Mouse (Mus musculus) G1E (cell line): ENCODE data around the gene Prcd. TPM values are rescaled to one million over a fixed set of nuclear protein-coding genes. Genes with fewer than 3 reads are reported as not detected.
"Not testable (repeated sequence)": the region's sequence is repeated elsewhere in the genome, so short reads cannot be mapped to it uniquely, and the experiment has no call there.

Experiments
- ATAC-seq: 2 replicates; pipeline ENCODE4 v1.8.0; 2016; ENCODE audit warnings: mild to moderate bottlenecking; ENCODE audit not compliant: insufficient number of reproducible peaks, poor library complexity, low FRiP score, severe bottlenecking; ENCODE audit errors: extremely low read depth
- DNase-seq: peaks from one replicate; pipeline ENCODE4 v3.0.0; 2012; ENCODE audit warnings: low spot score
- H3K27me3 ChIP-seq: 2 replicates; pipeline ENCODE4 v1.6.1; 2012; ENCODE audit warnings: mild to moderate bottlenecking, low read length, inconsistent platforms; ENCODE audit not compliant: insufficient read depth
- H3K36me3 ChIP-seq: replicated peaks from 2 replicates; pipeline ENCODE3; 2012; ENCODE audit warnings: mild to moderate bottlenecking, inconsistent platforms
- H3K4me1 ChIP-seq: 2 replicates; pipeline ENCODE4 v1.6.1; 2012; ENCODE audit warnings: low read depth, low read length, inconsistent platforms, mixed read lengths; ENCODE audit not compliant: insufficient read depth
- H3K4me3 ChIP-seq: 2 replicates; pipeline ENCODE4 v1.5.1; 2012; ENCODE audit warnings: low read depth, mild to moderate bottlenecking, inconsistent platforms, low read length, moderate library complexity, mixed read lengths
- H3K9me3 ChIP-seq: replicated peaks from 2 replicates; pipeline ENCODE4 v1.6.1; 2012; ENCODE audit warnings: inconsistent platforms
- CTCF ChIP-seq: IDR thresholded peaks from 2 replicates; pipeline ENCODE4 v1.5.1; 2012; ENCODE audit warnings: low read depth, low read length, inconsistent platforms, mixed read lengths
- GATA1 ChIP-seq: IDR thresholded peaks from 2 replicates; pipeline ENCODE4 v1.6.1; 2012; ENCODE audit warnings: borderline replicate concordance, low read length, inconsistent platforms, mixed read lengths
- GATA2 ChIP-seq: IDR thresholded peaks from 2 replicates; pipeline ENCODE4 v1.6.1; 2012; ENCODE audit warnings: low read depth, low read length, inconsistent platforms, borderline replicate concordance
- POLR2AphosphoS5 ChIP-seq: IDR thresholded peaks from 2 replicates; pipeline ENCODE4 v1.6.1; 2012; ENCODE audit warnings: low read depth, low read length, inconsistent platforms; ENCODE audit not compliant: insufficient replicate concordance
- TAL1 ChIP-seq: conservative IDR thresholded peaks from 2 replicates; pipeline ENCODE4 v1.6.1; 2012; ENCODE audit warnings: low read depth, low read length, inconsistent platforms, mixed read lengths
- polyA plus RNA-seq: library from polyadenylated mRNA; stranded (reverse); fragments of >175 nt; gene quantifications from 2 replicates; pipeline ENCODE4 v1.2.3, GENCODE M21; 2012
- total RNA-seq, 2 experiments: library from RNA; stranded (forward) in 1 of 2; stranded (reverse) in 1 of 2; fragments of 200-1000 nt in 1 of 2; fragments of >200 nt in 1 of 2; fragmentation: Nextera tagmentation in 1 of 2; gene quantifications; 2 replicates each; pipeline ENCODE4 v1.2.3; 2014 to 2017

The Prcd gene
- total and polyA plus RNA-seq, 3 experiments, result 1.5 to 3.2 (median 2.6) TPM

GRCm38 (mm10) chr11:116666566-116666965 lies 13.2 kb downstream of the Prcd start:
- ATAC-seq (no peak), DNase-seq (no peak)
- H3K4me3 ChIP-seq, result no peak overlapping the region; the same call in 1 of the 2 replicates
- no peak for TF ChIP-seq TAL1
- TF ChIP-seq POLR2AphosphoS5, result no peak
- no peak for TF ChIP-seq GATA2
- no peak for TF ChIP-seq GATA1
- TF ChIP-seq CTCF, result no peak
- H3K4me1 ChIP-seq, result peaks cover 65% of the 10 kb centered on the region
- H3K9me3 ChIP-seq, result no peaks in the 10 kb centered on the region
- no peaks in the 10 kb centered on the region for H3K36me3 ChIP-seq
- H3K27me3 ChIP-seq, result peaks cover 48% of the 10 kb centered on the region

GRCm38 (mm10) chr11:116667012-116667411 lies 13.7 kb downstream of the Prcd start:
- not testable (repeated sequence) for H3K36me3 ChIP-seq, H3K4me3 ChIP-seq, ATAC-seq, H3K9me3 ChIP-seq, DNase-seq
- Histone ChIP-seq H3K27me3 (peaks cover 44% of the 10 kb centered on the region), H3K4me1 (peaks cover 61% of the 10 kb centered on the region)

GRCm38 (mm10) chr11:116667930-116668329 lies 14.6 kb downstream of the Prcd start:
- Histone ChIP-seq H3K9me3 (no peaks in the 10 kb centered on the region), H3K36me3 (peaks cover 10% of the 10 kb centered on the region), H3K27me3 (peaks cover 34% of the 10 kb centered on the region), H3K4me3 (no peak overlapping the region), H3K4me1 (peaks cover 58% of the 10 kb centered on the region)
- DNase-seq (no peak), ATAC-seq (no peak)
- TF ChIP-seq GATA2 (no peak), POLR2AphosphoS5 (no peak), TAL1 (no peak), GATA1 (no peak), CTCF (no peak)

- DNase-seq (no peak), ATAC-seq (no peak)
- no peak for TF ChIP-seq CTCF
- TF ChIP-seq POLR2AphosphoS5, result no peak
- no peak for TF ChIP-seq TAL1
- no peak for TF ChIP-seq GATA1
- TF ChIP-seq GATA2, result no peak
- H3K4me1 ChIP-seq, result peaks cover 58% of the 10 kb centered on the region
- no peak overlapping the region for H3K4me3 ChIP-seq
- H3K36me3 ChIP-seq, result peaks cover 15% of the 10 kb centered on the region
- H3K27me3 ChIP-seq, result peaks cover 30% of the 10 kb centered on the region
- H3K9me3 ChIP-seq, result no peaks in the 10 kb centered on the region
Measured at GRCm38 (mm10) chr11:116668381-116668825, 15.1 kb downstream of the Prcd start.

GRCm38 (mm10) chr11:116668839-116669238 lies 15.5 kb downstream of the Prcd start:
- Histone ChIP-seq H3K4me3 (no peak overlapping the region), H3K27me3 (peaks cover 26% of the 10 kb centered on the region), H3K36me3 (peaks cover 19% of the 10 kb centered on the region), H3K4me1 (peaks cover 58% of the 10 kb centered on the region), H3K9me3 (no peaks in the 10 kb centered on the region)
- ATAC-seq, result no peak
- no peak for DNase-seq
- TF ChIP-seq CTCF (no peak), GATA1 (no peak), POLR2AphosphoS5 (no peak), GATA2 (no peak), TAL1 (no peak)

- Histone ChIP-seq H3K4me3 (no peak overlapping the region), H3K9me3 (no peaks in the 10 kb centered on the region), H3K27me3 (peaks cover 21% of the 10 kb centered on the region), H3K4me1 (peaks cover 58% of the 10 kb centered on the region), H3K36me3 (peaks cover 24% of the 10 kb centered on the region)
- TF ChIP-seq CTCF, result no peak
- ATAC-seq (no peak), DNase-seq (no peak)
Measured at GRCm38 (mm10) chr11:116669316-116669715, 16.0 kb downstream of the Prcd start.

- Histone ChIP-seq H3K4me3 (no peak overlapping the region), H3K9me3 (no peaks in the 10 kb centered on the region), H3K4me1 (peaks cover 63% of the 10 kb centered on the region), H3K36me3 (peaks cover 29% of the 10 kb centered on the region), H3K27me3 (peaks cover 18% of the 10 kb centered on the region)
- TF ChIP-seq GATA1, result no peak
- no peak for TF ChIP-seq TAL1
- TF ChIP-seq CTCF, result no peak
- no peak for TF ChIP-seq POLR2AphosphoS5
- no peak for TF ChIP-seq GATA2
- DNase-seq (no peak), ATAC-seq (no peak)
Measured at GRCm38 (mm10) chr11:116669787-116670365, 16.5 kb downstream of the Prcd start.
